Mouse (Mus musculus) lung, postnatal 14 days (tissue): ENCODE measurements around the gene Tram2.
A peak's percentile ranks its signal among the peaks of the same experiment; 100 is the strongest.

Experiments
- DNase-seq: peaks from one replicate; pipeline ENCODE4 v3.0.0; 2021

The Tram2 gene

DNA sequence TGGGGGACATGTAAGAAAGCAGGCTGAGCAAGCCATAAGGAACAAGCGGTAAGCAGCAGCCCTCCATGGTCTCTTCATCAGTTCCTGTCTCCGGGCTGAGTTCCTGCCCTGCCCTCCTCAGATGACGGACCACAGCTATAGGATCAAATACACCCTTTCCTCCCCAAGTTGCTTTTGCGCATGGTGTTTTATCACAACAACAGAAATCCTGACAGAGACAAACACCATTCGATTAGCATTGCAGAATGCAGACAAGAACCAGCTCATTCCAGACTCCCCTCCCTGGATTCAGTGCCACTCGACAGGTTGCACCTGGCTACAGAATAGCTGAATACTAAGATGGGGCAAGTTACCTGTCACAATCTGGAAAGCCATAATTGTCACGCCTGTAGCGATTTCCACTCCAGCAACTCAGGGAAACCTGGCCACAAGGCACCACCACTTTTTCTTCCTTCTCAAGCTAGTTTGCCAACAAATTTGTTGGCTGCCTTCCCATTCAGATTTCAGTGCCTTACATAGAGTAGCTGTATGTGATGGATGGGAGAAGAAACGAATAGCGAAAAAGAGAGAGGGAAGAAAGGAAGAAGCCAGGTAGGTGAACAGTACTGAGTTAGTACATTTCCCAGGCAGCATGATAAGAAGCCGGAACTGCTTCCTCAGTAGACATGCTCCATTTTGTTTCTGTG lies 11.3 kb downstream of the Tram2 start:
- DNase-seq: no peak

DNA sequence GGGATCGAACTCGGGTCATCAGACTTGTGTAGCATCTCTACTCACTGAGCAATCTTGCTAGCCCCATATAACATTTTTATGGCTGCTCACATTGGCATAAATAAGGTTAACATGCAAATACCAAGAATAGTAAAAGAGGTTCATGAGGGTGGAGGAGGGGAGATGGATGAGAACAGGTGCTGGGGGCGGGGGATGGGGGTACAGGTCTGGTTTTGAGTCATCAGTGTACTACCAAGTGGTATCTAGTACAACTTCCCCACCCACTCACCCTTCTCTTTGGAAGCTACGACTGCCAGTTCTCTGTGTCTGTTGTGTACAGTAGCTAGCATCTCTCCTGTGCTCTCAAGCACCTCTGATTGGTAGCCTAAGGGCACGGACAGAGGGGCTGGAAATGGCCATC lies 14.9 kb downstream of the Tram2 start:
- DNase-seq: no peak

DNA sequence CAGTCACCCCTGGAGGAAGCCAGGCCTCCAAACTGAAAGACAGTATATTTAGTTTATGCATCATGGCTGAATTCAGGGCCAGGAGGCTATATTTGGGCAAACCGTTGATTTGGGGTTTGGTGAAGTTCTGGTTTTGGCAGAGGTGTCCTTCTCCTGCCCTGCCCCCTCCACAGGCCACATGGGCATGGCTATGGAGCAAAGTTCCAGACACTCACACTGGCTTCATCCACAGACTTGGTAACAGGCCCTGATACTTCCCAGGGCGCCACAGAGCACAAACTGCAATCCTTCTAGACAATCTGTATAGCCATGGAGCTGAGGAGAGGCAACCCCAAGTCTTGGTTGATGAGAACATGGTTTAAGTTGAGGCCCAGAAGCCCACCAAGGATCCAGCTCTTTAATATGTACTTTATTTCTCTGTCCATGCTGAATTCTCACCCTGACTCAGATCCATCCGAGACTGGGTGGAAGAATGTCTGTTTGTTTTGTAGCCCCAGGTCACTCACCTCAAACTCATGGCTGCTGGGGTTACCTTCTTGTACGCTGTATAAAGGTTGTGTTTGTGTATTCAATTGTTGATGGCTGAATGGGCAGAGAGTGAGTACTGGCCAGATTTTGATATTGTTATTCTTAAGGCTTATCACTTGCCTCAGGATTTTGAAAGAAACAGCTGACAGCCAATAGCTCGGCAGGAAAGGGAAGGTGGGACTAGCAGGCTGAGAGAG lies 19.5 kb downstream of the Tram2 start:
- no peak for DNase-seq

DNA sequence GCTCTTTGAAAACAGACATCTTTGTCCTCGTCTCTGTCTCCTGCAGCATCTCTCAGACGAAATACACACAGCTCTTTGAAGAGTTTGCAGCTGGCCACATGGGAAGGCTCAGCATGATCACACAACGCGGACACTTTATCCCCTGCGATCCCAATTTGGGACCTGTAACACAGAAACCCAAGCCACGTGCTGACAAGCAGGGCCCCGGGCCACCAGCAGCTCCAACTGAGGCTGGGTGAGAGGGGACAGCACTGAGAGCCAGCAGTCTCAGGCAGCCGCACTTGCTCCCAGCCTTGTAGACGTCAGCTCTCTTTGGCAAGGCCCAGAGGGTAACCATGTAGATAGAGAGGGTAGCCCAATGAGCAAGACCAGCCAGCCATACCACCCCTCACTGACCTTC lies 26.0 kb downstream of the Tram2 start:
- DNase-seq: no peak

DNA sequence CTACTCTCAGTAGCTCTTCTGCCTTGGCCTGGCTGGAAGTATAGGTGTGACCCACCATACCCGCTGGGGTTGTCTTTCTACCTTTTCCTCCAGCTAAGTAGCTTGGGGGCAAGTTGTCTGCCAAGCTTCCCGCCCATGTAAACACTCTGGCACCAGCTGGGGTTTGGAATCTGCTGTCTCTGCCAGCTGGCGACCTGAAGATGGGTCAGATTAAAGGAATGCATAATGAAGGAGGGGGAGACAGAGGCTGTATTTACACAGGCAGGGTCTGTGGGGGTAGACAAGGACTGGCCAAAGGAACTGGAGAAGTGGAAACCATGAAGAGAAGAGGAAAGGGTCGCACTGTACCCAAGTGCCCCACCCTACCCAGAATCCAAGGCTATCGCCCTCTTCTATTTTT lies 26.4 kb downstream of the Tram2 start:
- no peak for DNase-seq

DNA sequence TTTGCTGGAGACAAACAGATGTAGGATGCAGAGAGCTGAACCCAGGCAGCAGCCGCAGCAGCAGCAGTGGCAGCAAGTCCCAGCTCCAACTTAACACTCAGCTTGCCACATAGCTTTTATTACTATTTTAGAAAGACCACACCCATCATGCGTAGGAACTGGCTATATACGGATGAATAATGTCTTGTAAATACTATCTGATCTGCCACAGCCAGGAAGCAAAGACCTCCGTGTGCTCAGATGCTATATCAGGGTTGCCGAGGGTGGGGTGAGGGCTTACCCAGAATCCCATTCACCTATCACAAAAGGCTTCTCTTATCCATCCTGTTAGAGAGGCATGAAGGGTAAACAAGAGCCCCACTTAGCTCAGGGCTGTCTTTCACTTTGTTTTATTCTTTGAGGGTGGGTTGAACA lies 26.9 kb downstream of the Tram2 start:
- no peak for DNase-seq

DNA sequence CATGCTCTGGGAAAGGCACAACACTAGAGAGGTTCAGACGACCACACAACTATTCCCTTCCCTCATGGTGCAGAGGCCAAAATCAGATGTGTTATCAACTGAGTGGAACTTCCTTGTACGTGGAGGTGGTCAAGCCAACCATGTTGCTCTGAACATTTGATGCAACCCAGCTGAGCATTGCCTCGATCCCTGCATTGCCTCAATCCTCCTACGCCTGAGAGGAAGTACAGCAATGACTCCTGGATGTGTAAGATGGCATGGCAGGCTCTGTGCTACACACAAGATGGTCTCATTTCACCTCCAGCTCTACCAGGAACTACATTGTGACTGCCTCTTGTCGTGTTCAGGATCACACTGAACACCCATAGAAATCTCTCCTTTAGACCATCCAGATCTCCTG lies 30.0 kb downstream of the Tram2 start:
- DNase-seq: no peak

DNA sequence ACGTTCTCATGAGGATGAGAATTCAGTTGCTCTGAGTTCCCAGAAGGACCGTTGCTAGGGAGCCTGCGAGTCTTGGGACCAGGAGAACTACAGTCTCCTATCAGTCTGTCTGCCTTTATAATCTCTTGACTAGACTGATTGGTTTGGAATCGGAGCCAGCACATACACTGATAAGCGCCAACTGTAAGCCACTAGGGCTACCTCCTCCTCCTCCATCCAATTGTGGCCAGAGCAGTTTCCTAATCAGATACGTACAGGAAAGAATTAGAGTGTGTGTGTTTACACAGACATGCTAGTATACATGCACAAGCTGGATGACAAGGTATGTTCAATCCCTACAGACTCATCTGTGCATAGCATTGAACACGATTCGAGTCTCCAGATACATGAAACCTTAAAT lies 30.6 kb downstream of the Tram2 start:
- no peak for DNase-seq

DNA sequence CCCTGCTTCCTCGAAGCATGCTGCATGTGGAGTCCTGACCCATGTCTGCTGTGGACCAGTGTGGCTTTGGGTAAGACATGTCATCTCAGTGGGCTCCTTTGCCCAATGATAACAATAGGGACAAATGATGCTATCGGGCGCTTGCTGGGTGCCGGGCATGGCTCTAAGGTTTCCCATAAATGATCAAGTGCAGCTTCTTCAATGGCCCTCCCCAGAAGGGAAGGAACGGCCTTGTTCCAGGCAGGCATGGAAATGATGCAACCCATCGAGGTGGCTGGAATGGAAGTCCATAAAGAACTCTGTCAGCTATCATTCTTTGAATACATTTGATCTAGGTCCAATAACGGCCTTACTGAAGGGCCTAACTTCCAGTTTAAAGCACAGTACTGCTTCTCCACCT lies 36.6 kb downstream of the Tram2 start:
- no peak for DNase-seq

DNA sequence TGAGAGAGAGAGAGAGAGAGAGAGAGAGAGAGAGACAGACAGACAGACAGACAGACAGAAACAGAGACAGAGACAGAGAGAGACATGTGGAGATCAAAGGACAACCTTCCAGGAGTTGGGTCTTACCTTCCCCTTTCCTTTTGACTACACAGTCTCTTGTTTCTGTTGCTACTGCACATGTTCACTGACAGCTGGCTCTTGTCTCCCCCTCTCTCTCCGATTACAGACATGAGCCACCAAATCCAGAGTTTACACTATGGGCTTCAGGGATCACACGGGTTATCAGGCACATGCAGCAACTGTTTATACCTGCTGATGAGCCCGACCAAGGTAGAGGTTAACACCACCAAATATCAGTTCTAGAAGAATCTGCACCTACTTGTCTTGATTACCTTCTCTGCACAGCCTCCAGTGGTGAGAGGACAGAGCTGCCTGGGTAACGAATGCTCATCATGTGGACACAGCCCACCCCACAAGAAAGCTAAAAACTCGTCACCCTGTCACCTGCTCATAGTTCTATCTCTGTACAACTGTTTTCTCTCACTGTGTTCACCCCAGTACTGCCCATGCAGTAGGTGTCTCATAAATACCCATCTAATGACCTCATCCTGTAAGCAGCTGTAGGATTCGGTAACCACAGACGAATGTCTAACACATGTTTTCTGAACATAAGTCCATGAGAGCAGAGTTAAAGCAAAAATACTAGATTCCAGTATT lies 38.3 kb downstream of the Tram2 start:
- no peak for DNase-seq

DNA sequence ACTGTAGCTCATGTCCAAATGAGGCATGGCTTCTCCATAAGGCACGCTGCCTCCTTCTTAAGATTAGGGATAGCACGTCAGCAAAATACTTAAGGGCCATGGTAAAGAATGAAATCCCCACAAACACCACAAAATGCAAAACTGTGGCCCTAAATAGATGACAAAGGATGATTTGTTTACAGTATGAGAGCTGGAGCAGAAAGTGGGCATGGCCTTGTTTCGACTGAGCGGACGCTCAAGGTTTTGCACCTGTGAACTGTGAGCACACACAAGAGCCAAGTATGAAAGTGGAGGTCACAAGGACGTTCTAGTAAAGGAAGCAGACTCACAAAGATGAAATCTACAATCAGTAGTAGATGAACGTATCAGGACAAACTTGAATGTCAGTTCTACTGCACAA lies 38.9 kb downstream of the Tram2 start:
- no peak for DNase-seq

DNA sequence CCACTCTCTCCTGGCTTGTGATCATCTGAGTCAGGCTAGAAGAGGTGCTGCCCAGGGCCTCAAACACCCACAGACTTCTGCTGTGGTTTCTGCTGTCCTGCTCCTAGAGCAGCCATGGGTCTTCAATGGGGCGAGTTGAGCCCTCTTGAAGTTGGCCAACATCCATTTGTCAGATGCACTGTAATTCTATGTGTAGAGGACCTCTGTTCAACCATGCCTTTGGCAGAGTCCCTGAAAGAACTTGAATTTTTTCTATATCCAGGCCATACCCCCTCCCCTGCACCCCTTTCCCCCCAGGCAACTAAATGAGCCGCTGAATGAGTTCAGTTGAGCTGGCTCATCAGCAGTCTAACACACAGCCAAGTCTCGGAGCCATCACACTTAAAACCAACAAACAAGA lies 39.5 kb downstream of the Tram2 start:
- DNase-seq: no peak

DNA sequence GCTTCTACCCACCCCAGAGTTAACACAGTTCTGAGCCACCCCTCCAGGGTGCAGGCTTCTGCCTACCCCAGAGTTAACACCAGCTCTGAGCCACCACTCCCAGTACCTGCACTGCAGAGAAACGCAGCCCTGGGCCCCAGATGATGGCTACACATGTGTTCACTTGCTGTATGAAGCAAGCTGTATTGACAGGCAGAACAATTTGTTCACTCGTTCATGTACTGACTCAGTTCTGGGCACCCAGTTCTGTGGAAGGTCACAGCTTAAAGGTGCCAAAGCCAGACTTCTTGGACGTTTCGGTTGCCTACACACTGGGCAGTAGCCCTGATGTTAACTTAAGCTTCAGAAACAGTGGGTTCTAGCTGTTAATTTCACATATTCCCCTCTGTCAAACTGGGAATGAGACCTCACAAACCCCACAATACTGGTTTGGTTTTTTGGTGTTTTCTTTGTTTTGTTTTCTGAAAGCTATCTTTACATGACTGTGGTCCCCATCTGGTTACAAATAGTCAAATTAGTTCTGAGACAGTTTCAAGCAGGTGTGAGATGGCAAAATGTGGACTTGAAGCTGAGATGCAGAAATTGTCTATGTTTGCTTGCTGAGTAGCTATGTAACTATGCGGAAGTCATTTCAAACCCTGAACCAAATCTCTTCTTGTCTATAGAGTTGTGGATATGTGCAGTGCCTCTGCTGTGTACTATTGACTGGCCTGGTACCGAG lies 41.0 kb downstream of the Tram2 start:
- no peak for DNase-seq

DNA sequence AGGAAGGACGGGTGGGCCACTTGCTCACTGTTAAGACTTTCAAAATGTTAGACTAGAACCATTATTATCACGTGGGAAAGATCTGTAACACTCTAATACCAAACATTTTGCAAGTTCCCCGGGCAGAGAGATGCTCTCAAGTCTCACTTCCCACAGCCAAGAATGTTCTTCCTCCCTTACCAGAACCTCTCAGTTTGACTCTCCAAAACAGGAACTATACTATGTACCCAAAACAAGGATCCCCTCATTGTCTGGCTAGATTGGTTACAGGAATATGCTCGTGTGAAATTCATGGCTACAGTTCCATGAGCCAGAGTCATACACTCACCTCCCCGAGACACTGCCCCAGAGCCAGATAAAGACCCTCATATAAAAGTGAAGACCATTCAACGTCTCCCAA lies 43.2 kb downstream of the Tram2 start:
- no peak for DNase-seq

DNA sequence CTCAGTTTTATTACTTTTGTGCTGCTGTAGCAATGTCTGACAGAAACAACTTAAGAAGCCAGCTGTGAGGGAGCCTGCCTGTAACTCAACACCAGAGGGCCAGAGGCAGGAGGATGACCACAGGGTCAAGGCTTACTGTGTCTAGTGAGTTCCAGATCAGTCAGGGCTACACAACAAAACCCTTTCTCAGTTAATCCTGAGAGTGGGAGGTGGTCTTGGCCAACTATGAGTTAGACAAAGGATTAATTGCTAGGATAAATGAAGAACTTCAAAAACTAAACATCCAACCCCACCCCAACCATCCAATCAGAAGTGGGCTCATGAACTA lies 45.3 kb downstream of the Tram2 start:
- no peak for DNase-seq

DNA sequence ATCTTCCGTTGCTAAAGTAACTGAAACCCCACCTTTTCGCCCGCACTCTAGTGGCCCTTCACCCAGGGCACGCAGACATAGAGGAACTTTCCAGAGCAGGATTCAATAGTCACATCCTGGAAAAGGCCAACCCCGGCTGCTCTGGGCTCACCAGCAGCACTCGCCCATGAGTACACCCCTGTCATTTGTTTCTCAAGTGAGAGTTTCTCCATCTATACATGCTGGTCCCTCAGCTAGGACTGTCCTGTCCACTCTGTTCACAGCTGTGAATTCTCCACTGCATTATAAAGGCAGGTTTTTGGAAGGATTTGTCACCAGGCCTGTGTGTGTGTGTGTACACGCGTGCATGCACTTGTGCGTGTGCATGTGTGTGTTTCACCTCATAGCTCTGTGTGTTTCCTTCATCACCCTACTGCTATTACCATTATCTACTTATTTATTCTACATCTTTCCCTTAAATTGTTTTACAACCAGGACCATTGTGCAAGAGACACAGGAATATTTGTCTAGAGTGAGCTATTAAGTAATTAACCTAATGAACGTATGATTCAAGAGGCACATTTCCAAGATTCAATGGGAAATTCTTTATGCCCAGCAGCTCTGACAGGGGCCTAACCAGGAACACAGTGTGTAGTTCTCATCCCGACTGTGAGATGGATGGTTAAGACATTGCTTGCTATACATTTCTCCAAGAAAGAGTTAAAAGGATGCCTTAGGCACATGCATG lies 45.8 kb downstream of the Tram2 start:
- DNase-seq: no peak

DNA sequence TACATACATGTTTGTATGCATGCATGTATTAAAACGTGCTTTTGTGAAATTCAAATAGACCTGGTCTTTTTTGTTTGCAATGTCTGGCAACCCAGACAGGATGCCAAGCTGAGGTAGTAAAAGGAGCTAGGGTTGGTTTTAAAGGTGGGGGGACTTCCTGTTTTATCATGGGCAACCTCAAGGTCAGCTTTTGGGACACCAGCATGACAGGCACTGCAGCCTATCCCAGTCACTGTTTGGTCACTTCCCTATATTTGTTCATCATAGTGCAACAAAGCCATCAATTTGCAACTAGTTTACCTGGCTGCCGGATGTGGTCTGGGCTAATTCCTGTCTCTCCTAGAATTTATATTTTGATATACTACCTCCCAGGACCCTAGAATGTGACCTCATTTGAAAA lies 47.4 kb downstream of the Tram2 start:
- DNase-seq: no peak

DNA sequence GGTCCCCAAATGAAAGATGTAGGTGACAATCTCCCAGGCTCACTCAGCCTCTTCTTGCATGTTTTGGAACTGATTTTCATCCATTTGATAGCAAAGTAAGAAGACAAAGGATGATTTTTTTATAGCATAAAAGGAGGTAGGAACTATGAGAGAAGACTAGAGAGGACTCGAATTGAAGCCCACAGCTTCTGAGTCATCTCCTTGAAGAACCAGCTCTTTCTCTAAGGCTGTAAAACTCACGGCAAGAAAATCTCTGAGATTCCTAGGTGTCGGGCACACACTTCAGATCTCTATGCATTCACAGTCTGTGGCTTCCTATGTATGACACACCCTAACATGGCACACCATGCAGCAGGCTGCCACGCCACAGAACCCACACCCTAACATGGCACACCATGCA lies 50.0 kb downstream of the Tram2 start:
- DNase-seq: no peak

DNA sequence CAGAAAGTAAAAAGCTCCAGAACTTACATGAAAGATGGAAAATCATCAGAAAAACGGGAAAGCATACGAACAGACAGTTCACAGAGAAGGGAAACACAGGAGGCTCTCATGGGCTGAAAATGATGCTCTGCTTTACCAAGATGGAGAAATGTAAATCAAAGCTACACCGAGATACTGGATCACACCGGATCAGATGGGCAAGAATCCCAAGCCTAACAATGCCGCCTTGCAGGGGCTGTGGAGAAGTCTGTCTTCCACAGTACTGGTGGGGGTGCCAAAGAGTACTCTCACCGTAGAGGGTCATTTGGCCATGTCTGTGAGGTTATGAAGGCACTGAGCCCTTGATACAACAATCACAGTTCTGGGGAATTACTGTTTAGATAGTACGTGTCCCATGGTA lies 52.5 kb downstream of the Tram2 start:
- no peak for DNase-seq

DNA sequence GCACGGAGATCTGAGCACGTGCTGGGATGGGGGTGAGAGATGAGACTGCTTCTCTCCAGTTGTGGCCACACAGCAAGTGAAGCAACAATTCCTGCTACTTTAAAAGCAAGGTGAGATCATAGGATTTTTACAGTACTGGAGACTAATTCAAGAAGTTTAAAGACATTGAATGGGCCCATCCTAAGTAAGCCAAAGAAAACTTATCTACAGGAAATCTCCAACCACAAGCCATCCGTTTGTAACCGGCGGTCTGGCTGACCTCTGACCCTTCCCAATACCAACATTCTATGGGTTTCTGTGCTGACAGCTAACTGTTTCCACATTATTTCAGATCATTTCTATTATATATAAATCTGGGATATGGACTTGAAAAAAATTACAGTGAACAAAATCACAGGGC lies 53.8 kb downstream of the Tram2 start:
- no peak for DNase-seq

DNA sequence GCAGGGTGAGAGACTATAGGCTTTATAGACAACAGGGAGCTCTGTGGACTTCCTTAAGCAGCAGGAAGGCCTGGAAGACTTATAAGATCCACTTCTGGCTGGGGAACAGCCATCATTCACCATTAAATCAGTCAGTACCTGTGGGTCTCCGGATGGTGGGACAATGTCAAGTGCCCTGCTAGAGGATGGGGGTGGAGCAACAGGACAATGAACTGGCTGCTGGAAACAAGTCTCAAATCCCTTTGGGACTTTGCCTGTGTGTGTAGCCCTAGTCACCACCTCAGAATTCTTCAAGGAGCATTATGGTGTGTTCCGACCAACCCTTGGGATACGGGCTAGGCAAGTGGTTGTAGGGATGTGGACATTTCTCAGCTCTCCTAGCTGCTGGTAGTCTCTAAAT lies 55.9 kb downstream of the Tram2 start:
- no peak for DNase-seq

DNA sequence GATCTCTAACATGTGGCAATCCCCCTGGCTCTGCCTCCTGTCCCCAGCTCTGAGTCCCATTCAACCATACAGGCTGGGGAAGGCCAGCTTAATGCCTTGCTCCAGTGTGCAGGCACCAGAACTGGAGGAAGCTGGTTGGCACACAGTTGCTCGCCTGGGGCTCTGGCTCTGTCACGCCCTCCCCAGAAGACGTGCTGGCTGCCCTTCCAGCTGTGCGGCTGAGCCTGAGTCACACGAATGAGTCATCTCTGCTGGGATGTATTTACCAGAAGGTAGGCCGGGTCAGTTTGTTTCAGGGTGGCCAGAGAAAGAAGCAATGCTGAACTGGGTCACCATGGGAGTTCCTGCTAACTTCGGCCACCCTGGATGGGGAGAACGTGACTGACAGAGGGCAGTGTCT lies 64.6 kb downstream of the Tram2 start:
- DNase-seq: peak; percentile 62

DNA sequence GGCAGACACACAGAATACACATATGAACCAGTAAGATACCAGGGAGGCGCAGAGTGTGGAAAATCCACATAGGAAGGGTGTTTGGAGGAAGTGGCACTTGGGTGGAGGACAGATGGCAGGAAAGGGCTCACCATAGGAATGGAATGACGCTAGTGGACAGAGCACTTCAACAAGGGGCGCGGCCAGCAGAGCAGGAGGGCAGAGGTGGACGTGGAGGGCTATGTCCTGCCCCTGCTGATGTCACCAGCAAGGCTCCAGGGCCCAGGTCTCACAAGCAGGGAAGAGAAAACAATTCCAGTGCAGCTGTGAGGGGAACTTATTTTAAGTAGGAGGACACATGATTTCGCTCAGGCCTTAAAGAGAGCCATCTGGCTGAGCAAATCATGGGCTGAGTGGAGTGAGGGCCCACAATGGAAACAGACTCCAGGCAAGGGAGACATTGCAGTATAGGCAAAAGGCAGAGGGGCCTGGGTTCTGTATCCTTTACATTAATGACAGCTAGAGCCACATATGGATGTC lies 68.7 kb downstream of the Tram2 start:
- peak; percentile 27 for DNase-seq
